Mouse (Mus musculus) heart, embryonic 11.5 days (tissue): ENCODE results near the gene Psmc4. TPM values are rescaled to one million over a fixed set of nuclear protein-coding genes. Genes with fewer than 3 reads are reported as not detected.
A peak's percentile ranks its signal among the peaks of the same experiment; 100 is the strongest.

Experiments
- ATAC-seq: fragments of 200-750 bp; cut with Nextera tagmentation; replicated peaks from 2 replicates; pipeline ENCODE4 v1.8.0; 2017; ENCODE audit warnings: moderate library complexity; ENCODE audit not compliant: insufficient number of reproducible peaks, low FRiP score, low TSS enrichment
- H3K27ac ChIP-seq: fragments of 300-500 bp; sonication (generic); 2 replicates; pipeline ENCODE4 v1.5.1; 2014; ENCODE audit warnings: mild to moderate bottlenecking, low read depth, low read length
- H3K27me3 ChIP-seq: fragments of 300-500 bp; sonication (generic); 2 replicates; pipeline ENCODE4 v1.6.1; 2014; ENCODE audit warnings: mild to moderate bottlenecking, low read length, mixed read lengths; ENCODE audit not compliant: control insufficient read depth, insufficient read depth
- H3K36me3 ChIP-seq: fragments of 300-500 bp; sonication (generic); 2 replicates; pipeline ENCODE4 v1.6.1; 2014; ENCODE audit warnings: mild to moderate bottlenecking, low read length, moderate library complexity, mixed read lengths; ENCODE audit not compliant: control insufficient read depth, insufficient read depth
- H3K4me1 ChIP-seq: fragments of 300-500 bp; sonication (generic); 2 replicates; pipeline ENCODE4 v1.6.1; 2014; ENCODE audit warnings: low read length; ENCODE audit not compliant: control insufficient read depth, insufficient read depth
- H3K4me2 ChIP-seq: fragments of 300-500 bp; sonication (generic); 2 replicates; pipeline ENCODE4 v1.6.1; 2014; ENCODE audit warnings: mild to moderate bottlenecking, moderate library complexity
- H3K4me3 ChIP-seq: fragments of 300-500 bp; sonication (generic); 2 replicates; pipeline ENCODE4 v1.5.1; 2014; ENCODE audit warnings: low read depth, low read length
- H3K9ac ChIP-seq: fragments of 300-500 bp; sonication (generic); 2 replicates; pipeline ENCODE4 v1.6.1; 2014; ENCODE audit warnings: mild to moderate bottlenecking, low read depth, low read length, moderate library complexity
- H3K9me3 ChIP-seq: fragments of 300-500 bp; sonication (generic); replicated peaks from 2 replicates; pipeline ENCODE4 v1.6.1; 2016; ENCODE audit warnings: low read length; ENCODE audit not compliant: control insufficient read depth
- WGBS: fragments of 180-500 bp; shearing (Covaris S2); extraction: QIAGEN DNeasy Blood & Tissue Kit; methylation state at CpG from one replicate; pipeline ENCODE4 v1.1.7; 2014; ENCODE audit not compliant: insufficient replicate concordance; 5-methylcytosine and 5-hydroxymethylcytosine counted together
- polyA plus RNA-seq: library from polyadenylated mRNA; unstranded; fragments of >200 nt; fragmentation: Nextera tagmentation; extraction: Ambion mirVana; gene quantifications from 2 replicates; pipeline ENCODE4 v1.2.1, GENCODE M21; 2014

The Psmc4 gene
- polyA plus RNA-seq, 1 experiment from 2014 or later = 276 TPM

DNA sequence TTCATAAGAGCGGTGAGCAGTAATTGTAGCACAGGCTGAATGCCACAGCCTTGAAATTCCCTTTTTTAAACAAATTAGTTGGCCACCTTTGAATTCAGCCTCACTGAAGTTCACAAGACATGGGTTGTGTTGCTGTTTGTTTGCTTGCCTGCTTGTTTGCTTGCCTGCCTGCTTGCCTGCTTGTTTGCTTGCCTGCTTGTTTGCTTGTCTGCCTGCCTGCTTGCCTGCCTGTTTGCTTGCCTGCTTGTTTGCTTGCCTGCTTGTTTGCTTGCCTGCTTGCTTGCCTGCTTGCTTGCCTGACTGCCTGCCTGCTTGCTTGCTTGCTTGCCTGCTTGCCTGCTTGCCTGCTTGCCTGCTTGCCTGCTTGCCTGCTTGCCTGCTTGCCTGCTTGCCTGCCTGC is 10.1 kb upstream of the Psmc4 start:
- no peak overlapping the region for H3K9ac ChIP-seq
- 86% methylated on average over 1 of the region's 1 CpGs for WGBS
- H3K9me3 ChIP-seq = no peaks in the 10 kb centered on the region
- H3K27me3 ChIP-seq = no peaks in the 10 kb centered on the region
- no peak for ATAC-seq
- H3K4me2 ChIP-seq = no peak overlapping the region
- H3K36me3 ChIP-seq = no peaks in the 10 kb centered on the region
- no peak overlapping the region for H3K4me3 ChIP-seq
- no peak overlapping the region for H3K27ac ChIP-seq
- no peaks in the 10 kb centered on the region for H3K4me1 ChIP-seq

GRCm38 (mm10) chr7:28053046-28053930 is 3.4 kb upstream of the Psmc4 start:
- Histone ChIP-seq H3K36me3 (peaks cover 4% of the 10 kb centered on the region), H3K4me1 (peaks cover 5% of the 10 kb centered on the region; the same call in 1 of the 2 replicates), H3K4me3 (no peak overlapping the region), H3K4me2 (no peak overlapping the region), H3K27ac (no peak overlapping the region), H3K9me3 (no peaks in the 10 kb centered on the region), H3K9ac (no peak overlapping the region), H3K27me3 (no peaks in the 10 kb centered on the region)
- WGBS = 76% methylated on average over 6 of the region's 6 CpGs
- no peak for ATAC-seq

DNA sequence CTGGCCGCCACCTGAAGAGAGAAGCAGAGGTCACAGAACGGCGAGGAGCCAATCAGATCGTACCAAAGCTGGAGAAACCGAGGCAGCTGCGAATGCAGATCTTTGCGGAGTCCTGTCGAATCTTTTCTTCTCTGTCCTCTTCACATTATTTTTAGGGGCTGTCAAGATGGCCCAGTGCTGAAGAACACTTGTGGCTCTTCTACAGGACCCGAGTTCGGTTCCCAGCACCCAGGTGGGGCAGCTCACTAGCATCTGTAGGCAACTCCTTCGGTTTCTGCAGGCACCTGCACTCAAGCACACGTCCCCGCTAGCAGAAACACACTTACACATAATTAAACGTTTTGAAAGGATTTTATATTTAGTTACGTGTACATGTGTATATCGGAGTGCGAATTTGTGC is 683 bp upstream of the Psmc4 start:
- Histone ChIP-seq H3K27ac (no peak overlapping the region), H3K27me3 (no peaks in the 10 kb centered on the region), H3K4me1 (peaks cover 5% of the 10 kb centered on the region; the same call in 1 of the 2 replicates), H3K4me3 (no peak overlapping the region), H3K36me3 (peaks cover 24% of the 10 kb centered on the region), H3K4me2 (peak overlapping the region; percentile 66), H3K9me3 (no peaks in the 10 kb centered on the region), H3K9ac (peak overlapping the region; percentile 11; the same call in 1 of the 2 replicates)
- WGBS = 55% methylated on average over 17 of the region's 17 CpGs
- ATAC-seq = no peak

GRCm38 (mm10) chr7:28044524-28044923 is 5.4 kb downstream of the Psmc4 start:
- no peak overlapping the region for H3K9ac ChIP-seq
- no peaks in the 10 kb centered on the region for H3K9me3 ChIP-seq
- H3K4me2 ChIP-seq = no peak overlapping the region
- 88% methylated on average over 4 of the region's 4 CpGs for WGBS
- H3K4me1 ChIP-seq = peaks cover 5% of the 10 kb centered on the region; the same call in 1 of the 2 replicates
- H3K4me3 ChIP-seq = no peak overlapping the region
- H3K27ac ChIP-seq = no peak overlapping the region
- ATAC-seq = no peak
- no peaks in the 10 kb centered on the region for H3K27me3 ChIP-seq
- H3K36me3 ChIP-seq = peaks cover 60% of the 10 kb centered on the region

DNA sequence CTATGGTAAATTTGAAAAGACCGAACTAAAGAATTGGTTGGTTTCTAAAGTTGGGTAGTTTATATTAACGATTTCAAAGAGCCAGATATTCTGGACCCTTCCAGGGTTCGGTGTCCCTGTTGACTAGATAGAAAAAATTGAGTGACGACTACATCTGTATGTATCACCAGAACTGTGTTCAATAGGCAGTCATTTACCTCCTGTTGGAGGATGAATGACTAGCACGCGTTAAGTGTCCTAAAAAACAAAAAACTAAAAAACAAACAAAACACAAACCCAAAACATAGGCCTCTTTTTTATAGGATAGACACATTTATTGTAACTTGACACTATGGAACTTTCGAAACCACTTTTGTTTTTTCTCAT is 35.5 kb downstream of the Psmc4 start:
- Histone ChIP-seq H3K36me3 (0 out of 2 replicates have a peak, but pooled peaks cover 2% of the 10 kb centered on the region), H3K4me1 (peaks cover 4% of the 10 kb centered on the region; the same call in 1 of the 2 replicates), H3K4me2 (peak overlapping the region; percentile 90), H3K27me3 (no peaks in the 10 kb centered on the region), H3K4me3 (peak overlapping the region; percentile 60), H3K9me3 (no peaks in the 10 kb centered on the region), H3K27ac (no peak overlapping the region), H3K9ac (peak overlapping the region; percentile 78)
- peak; percentile 49; the same call in 1 of the 2 replicates for ATAC-seq
- 25% methylated on average over 7 of the region's 7 CpGs for WGBS

- whole genome bisulfite sequencing = under 1% methylated on average over 47 of the region's 47 CpGs
- peak; percentile 84 for ATAC-seq
- peaks cover 4% of the 10 kb centered on the region; the same call in 1 of the 2 replicates for H3K4me1 ChIP-seq
- peak within 1 kb of the TSS; percentile 78 for H3K9ac ChIP-seq
- no peak within 1 kb of the TSS for H3K27ac ChIP-seq
- 0 out of 2 replicates have a peak, but pooled peaks cover 2% of the 10 kb centered on the region for H3K36me3 ChIP-seq
- H3K9me3 ChIP-seq = no peaks in the 10 kb centered on the region
- H3K4me2 ChIP-seq = peak within 1 kb of the TSS; percentile 90
- no peaks in the 10 kb centered on the region for H3K27me3 ChIP-seq
- H3K4me3 ChIP-seq = peak within 1 kb of the TSS; percentile 60
Observed at GRCm38 (mm10) chr7:28013549-28014444, 36.1 kb downstream of the Psmc4 start, which contains the start of gene Zfp850. Gene Zfp850, minus strand, starts transcription at chr7:28014115.

- H3K4me2 ChIP-seq = no peak overlapping the region
- 97% methylated on average over 3 of the region's 3 CpGs for WGBS
- H3K27ac ChIP-seq = no peak overlapping the region
- H3K4me1 ChIP-seq = peaks cover 4% of the 10 kb centered on the region; the same call in 1 of the 2 replicates
- peaks cover 7% of the 10 kb centered on the region; the same call in 1 of the 2 replicates for H3K36me3 ChIP-seq
- no peak for ATAC-seq
- no peak overlapping the region for H3K9ac ChIP-seq
- no peaks in the 10 kb centered on the region for H3K9me3 ChIP-seq
- no peak overlapping the region for H3K4me3 ChIP-seq
- H3K27me3 ChIP-seq = no peaks in the 10 kb centered on the region
Observed at GRCm38 (mm10) chr7:28010271-28010670, 39.6 kb downstream of the Psmc4 start.
